Mouse (Mus musculus) cerebellum, adult 18-20 months (tissue): ENCODE measurements around the gene Rassf1.

Source experiments
- DNase-seq, 2 experiments: peaks; one replicate each; pipeline ENCODE4 v3.0.0; 2021

Rassf1 gene

DNA sequence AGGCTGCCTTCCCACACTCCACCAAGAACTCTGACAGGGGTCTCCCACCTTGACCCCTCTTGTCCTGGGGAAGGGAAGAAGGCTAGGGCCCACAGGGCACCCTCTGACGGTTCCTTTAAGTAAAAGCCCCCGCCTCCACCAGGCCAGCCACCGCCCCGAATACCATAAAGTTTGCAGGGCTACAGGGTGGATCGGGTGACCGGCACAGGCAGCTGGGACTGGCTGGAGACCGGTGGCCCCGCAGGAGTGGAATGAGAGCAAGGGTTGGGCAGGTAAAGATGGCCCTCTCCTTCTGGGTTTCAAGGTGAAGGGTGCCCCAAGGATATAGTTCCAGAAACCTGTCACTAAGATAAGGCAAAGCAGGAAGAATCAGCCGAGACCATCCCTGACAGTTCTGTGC lies 55.2 kb downstream of the Rassf1 start:
- DNase-seq = no peak

DNA sequence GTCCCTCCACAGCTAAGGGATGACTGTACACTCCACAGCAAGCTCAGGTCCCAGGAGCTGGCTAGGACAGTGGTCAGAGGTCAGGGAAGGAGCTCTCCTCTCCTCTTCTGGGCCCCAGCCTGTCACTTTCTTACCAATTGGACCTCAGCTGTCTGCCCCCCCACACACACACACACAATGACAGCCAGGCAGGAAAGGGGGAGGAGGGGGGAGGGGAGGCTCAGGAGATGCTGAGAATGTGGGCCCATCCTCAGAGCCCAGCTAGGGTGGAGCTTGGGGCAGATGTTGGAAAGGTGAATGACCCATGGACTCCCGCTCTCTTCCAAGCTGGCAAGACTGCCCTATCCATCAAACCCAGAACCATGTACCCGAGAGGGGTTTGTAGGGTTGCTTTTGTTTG lies 55.7 kb downstream of the Rassf1 start:
- DNase-seq = no peak

DNA sequence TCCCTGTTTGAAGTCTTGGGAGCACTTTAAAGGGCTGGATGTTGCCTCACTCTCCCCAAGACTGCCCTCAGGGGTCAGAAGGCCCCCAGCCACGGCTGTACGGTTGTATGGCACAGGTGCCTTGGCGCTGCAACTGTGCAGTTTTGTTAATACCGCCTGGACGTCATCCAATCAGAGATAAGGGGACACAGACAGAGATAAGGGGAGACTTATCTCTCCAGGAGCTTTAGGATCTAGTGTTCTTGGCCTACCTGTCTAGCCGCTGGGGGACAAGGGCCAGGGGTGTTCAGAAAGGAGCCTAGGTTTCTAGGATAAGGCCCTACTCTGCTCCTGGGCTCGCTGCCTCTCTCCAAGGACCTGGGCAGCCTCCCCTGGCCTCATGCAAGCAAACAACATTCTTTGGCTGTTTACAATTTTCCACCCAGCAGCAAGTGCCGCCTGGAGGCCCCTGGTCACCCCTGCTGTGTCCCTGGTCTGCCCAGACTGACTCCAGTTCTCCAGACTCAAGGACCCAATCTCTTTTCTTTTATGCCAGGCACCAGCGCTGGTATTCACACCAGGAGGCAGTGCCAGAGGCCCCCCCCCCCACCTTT lies 56.4 kb downstream of the Rassf1 start:
- DNase-seq = no peak

DNA sequence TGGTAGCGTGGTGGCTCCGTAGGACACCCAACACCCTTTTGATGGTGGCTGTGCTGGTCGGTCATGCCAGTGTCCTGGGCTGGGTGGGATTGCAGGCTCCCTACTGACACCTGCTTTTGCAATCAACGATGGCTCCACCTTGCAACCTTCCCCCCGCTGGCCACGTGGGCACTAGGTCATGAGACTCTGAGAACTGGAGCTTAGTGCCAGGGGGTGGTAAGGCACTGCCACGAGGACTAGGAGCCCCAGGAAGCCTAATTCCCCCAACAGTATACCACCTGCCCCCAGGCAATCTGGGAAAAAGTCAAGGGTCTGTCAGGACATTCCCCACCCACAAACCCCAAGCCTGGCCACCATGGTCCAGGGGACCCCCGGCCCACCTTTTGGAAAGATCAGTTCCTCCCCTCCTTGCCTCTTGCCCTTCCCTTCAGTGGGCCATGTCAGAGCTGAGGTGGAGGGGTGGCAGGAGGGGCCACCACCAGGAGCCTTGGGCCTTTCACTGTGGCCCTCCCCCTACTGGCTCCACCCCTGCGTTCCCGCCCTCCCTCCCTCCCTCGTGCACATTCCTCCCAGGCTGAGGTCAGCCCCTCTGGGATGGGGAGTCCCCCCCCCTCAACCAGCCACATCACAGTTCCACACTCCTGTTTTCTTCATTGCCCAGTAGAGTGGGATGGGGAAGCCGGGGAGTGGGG lies 57.5 kb downstream of the Rassf1 start, which contains the start of gene Sema3b:
Gene Sema3b, minus strand, starts transcription at position 489 of the 692 bp plus-strand sequence.
- no peak for DNase-seq

DNA sequence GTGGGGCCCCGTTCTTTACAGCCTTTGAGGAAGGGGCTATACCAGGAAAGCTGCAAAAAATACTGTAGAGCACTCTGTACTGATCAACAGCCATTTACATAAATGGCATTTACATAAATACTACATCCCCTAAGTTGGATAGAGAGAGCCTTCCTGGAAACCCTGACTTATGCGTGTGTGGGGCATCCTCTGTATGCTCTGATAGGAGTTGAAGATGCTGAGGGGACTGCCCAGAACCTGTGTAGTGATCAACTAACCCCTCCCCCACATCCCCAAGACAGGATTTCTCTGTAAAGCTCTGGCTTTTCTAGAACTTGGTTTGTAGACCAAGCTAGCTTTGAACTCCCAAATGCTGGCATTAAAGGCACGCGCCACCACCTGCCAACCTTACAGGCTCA lies 58.1 kb downstream of the Rassf1 start:
- DNase-seq = no peak

DNA sequence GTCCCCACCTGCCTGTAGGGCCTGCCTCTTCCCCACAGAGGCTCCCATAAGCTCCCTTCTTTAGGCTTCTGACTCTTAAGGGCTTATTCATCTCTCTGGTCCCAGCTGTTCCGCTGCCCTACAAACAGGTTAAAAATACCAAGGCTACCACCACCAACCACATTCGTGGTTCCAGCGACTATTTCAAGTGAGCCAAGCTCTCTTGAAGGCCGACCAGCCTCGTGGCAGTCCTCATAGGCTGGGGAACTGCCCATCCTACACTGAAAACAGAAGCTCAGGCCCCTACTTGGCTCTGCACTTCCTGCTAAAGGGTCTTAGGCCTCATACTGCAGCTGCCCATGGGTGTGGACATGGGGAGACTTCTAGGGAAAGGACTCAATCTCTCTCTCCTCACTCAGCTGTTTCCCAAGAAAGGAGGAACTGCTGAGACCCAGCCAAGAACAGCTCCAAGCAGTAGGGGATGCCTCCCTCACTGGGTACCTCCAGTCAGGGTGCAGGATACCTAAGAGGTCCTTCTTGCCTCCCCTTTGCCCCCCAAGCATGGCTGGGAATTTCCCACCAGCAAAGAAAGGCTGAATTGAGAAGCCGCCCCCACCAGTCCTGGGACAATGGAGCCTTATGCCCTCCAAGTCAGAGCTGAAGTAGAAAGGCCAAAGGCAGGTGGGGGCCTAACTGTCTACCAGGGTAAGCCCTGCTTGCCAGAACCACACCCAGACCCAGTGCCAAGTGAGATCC lies 60.3 kb downstream of the Rassf1 start:
- DNase-seq = no peak
